Mouse (Mus musculus) ES-E14 (cell line): ENCODE measurements around the gene Elmo1. TPM values are rescaled to one million over a fixed set of nuclear protein-coding genes. Genes with fewer than 3 reads are reported as not detected.

Source experiments
- DNase-seq: peaks from one replicate; pipeline ENCODE4 v3.0.0-alpha.2; 2013; ENCODE audit warnings: low read depth, low spot score
- H3K27ac ChIP-seq: 2 replicates; pipeline ENCODE4 v1.5.1; 2012; ENCODE audit warnings: low read depth, mild to moderate bottlenecking, low read length, moderate library complexity, mixed read lengths; ENCODE audit not compliant: poor library complexity, insufficient read depth, severe bottlenecking
- H3K36me3 ChIP-seq: 2 replicates; pipeline ENCODE4 v1.6.1; 2012; ENCODE audit warnings: mild to moderate bottlenecking, low read length, moderate library complexity, mixed read lengths; ENCODE audit not compliant: control insufficient read depth, poor library complexity, insufficient read depth, severe bottlenecking
- H3K4me1 ChIP-seq, 2 experiments: fragments of 150-350 bp in 1 of 2; sonication (generic) in 1 of 2; 2 replicates each; pipeline ENCODE4 v1.6.1; 2012; ENCODE audit warnings: low read length in 2 of 2, mild to moderate bottlenecking in 1 of 2, mixed read lengths in 1 of 2; ENCODE audit not compliant: control insufficient read depth in 2 of 2, insufficient read depth in 2 of 2, poor library complexity in 1 of 2
- H3K4me3 ChIP-seq, 2 experiments: fragments of 150-350 bp in 1 of 2; sonication (generic) in 1 of 2; 2 replicates each; pipeline ENCODE4 v1.5.1; 2012; ENCODE audit warnings: low read length in 2 of 2, low read depth in 1 of 2, mild to moderate bottlenecking in 1 of 2, mixed read lengths in 1 of 2; ENCODE audit not compliant: insufficient read depth in 1 of 2, poor library complexity in 1 of 2, severe bottlenecking in 1 of 2
- H3K9ac ChIP-seq: 2 replicates; pipeline ENCODE4 v1.6.1; 2012; ENCODE audit warnings: low read depth, mild to moderate bottlenecking, low read length, mixed read lengths; ENCODE audit not compliant: poor library complexity, insufficient read depth, severe bottlenecking
- H3K9me3 ChIP-seq: fragments of 150-350 bp; sonication (generic); 2 replicates; pipeline ENCODE4 v1.6.1; 2012; ENCODE audit warnings: low read depth, mild to moderate bottlenecking, low read length; ENCODE audit not compliant: control insufficient read depth, insufficient read depth
- CHD2 ChIP-seq: IDR thresholded peaks from 2 replicates; pipeline ENCODE4 v1.6.1; 2014; ENCODE audit warnings: mild to moderate bottlenecking, low read depth, low read length, inconsistent platforms
- HCFC1 ChIP-seq: IDR thresholded peaks from 2 replicates; pipeline ENCODE4 v1.6.1; 2012; ENCODE audit warnings: low read length, inconsistent platforms, borderline replicate concordance; ENCODE audit not compliant: insufficient read depth
- MAFK ChIP-seq: IDR thresholded peaks from 2 replicates; pipeline ENCODE4 v1.6.1; 2014; ENCODE audit warnings: mild to moderate bottlenecking, low read depth, low read length, inconsistent platforms; ENCODE audit not compliant: insufficient read depth
- ZC3H11A ChIP-seq: IDR thresholded peaks from 2 replicates; pipeline ENCODE4 v1.6.1; 2012; ENCODE audit warnings: low read depth, mild to moderate bottlenecking, inconsistent platforms, low read length, borderline replicate concordance
- ZNF384 ChIP-seq: IDR thresholded peaks from 2 replicates; pipeline ENCODE4 v1.6.1; 2012; ENCODE audit warnings: low read depth, low read length, inconsistent platforms
- in situ Hi-C, 2 experiments: fragments of 600-800 bp; cut with MboI; formaldehyde crosslinking; loops; one replicate each; pipeline ENCODE4 v1.15.1; 2025; ENCODE audit warnings: low sequenced_read_pairs in 2 of 2, inconsistent platforms in 1 of 2; ENCODE audit not compliant: unreplicated experiment in 2 of 2
- total RNA-seq: library from RNA; depleted of rRNA; stranded (reverse); fragments of 300-350 nt; gene quantifications from 2 replicates; pipeline ENCODE4 v1.2.3, GENCODE M21; 2012

Gene Elmo1
- total RNA-seq, 1 experiment = 3.7 TPM

DNA sequence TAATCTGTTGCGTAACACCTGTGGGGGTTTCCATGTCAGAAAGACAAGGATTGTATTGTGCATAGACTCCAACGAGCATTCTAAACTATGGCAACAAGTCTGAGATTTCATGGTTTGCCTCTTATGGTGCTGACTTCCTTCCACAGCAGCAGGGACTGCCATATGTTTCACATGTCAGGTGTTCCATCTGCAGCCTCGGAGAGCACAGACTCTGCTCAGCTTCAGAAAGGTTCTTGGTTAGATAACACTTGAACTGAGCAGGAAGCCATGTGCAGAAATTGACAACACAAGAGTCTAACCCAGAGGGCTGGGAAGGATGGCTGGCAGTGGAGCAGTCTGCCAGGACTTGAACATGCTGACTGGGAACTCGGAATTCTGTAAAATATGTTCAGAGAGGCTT lies 500.6 kb downstream of the Elmo1 start:
- DNase-seq = no peak
- in situ Hi-C loops = loop anchor here in 1 of 2 experiments (25.0 kb wide), 1 partner anchor 446 kb away; no protein-coding TSS in a partner anchor
- no peaks in the 10 kb centered on the region for H3K36me3 ChIP-seq
- no peaks in the 10 kb centered on the region for H3K9me3 ChIP-seq
- H3K27ac ChIP-seq = no peak overlapping the region
- no peak overlapping the region for H3K9ac ChIP-seq
- H3K4me3 ChIP-seq = no peak overlapping the region
- H3K4me1 ChIP-seq = no peaks in the 10 kb centered on the region
- no peak for TF ChIP-seq ZNF384
- no peak for TF ChIP-seq MAFK
- TF ChIP-seq ZC3H11A = no peak
- TF ChIP-seq CHD2 = no peak
- no peak for TF ChIP-seq HCFC1

DNA sequence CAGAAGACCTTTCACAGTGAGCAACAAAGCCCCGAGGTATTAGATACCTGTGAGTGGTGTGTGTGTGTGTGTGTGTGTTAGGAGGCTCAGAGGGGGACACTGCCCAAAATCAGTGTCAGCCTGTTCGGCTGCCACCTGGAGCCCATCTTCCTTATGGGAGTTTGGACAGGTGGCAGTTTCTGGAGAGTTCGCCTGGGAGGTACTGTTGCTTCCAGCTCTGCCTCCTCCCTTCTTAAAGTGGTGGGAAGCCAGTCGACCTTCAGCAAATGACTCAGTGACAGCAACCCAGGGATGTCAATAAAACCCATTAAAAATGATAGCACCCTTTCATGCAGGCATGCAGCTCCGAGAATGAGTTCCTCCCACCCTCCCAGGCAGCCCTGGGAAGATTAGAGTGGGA lies 506.9 kb downstream of the Elmo1 start:
- Histone ChIP-seq H3K36me3 (no peaks in the 10 kb centered on the region), H3K4me3 (no peak overlapping the region), H3K27ac (no peak overlapping the region), H3K9me3 (no peaks in the 10 kb centered on the region), H3K9ac (no peak overlapping the region), H3K4me1 (peaks cover 8 to 12% of the 10 kb centered on the region in 2 experiments; a peak in 3 of 4 replicates)
- in situ Hi-C loops = loop anchor here in 1 of 2 experiments (25.0 kb wide), 1 partner anchor 440 kb away; no protein-coding TSS in a partner anchor
- no peak for DNase-seq
- TF ChIP-seq CHD2 (no peak), ZNF384 (no peak), MAFK (no peak), ZC3H11A (no peak), HCFC1 (no peak)

DNA sequence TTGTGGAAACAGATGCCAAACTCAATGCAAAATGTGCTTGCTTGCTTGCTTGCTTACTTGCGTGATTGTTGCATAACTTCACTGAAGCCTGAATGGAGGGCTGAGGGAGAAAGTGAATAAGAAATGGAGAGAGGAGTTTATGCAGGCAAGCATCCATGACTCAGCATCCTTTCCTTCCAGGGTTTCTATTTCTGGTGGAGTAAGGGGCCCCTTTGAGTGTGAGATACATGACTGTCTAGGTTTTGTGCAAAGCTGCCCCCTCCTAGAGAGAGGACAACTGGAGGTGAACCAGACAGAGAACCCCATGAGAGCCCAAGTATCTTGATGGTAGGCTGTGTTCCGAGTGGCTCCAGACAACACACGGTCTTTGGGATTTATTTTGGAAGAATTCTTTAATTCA lies 508.2 kb downstream of the Elmo1 start:
- H3K27ac ChIP-seq = no peak overlapping the region
- H3K36me3 ChIP-seq = no peaks in the 10 kb centered on the region
- no peaks in the 10 kb centered on the region for H3K9me3 ChIP-seq
- TF ChIP-seq ZC3H11A = no peak
- TF ChIP-seq CHD2 = no peak
- TF ChIP-seq MAFK = no peak
- no peak for TF ChIP-seq HCFC1
- TF ChIP-seq ZNF384 = no peak
- H3K9ac ChIP-seq = no peak overlapping the region
- H3K4me1 ChIP-seq = peaks cover 8 to 12% of the 10 kb centered on the region in 2 experiments; a peak in 3 of 4 replicates
- DNase-seq = no peak
- H3K4me3 ChIP-seq = no peak overlapping the region
- in situ Hi-C loops = loop anchor here in 1 of 2 experiments (25.0 kb wide), 1 partner anchor 439 kb away; no protein-coding TSS in a partner anchor

DNA sequence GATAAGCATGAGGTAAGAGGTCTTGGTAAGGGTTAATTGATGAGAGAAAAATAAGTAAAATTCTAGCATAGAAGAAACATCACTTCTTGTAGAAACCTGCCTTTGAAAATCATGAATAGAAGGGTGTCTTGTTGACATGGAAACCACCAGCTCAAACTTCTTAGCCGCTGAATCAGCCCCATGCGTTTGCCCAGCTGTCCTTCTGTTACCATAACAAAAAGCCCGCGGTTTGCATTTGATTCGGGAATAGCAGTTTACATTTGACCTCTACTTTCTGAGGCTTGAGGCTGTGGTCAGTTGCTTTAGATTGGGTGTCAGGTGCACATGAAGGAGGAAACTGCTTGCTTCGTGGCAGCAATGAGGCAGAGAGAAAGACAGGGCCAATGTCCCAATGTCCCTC lies 509.9 kb downstream of the Elmo1 start:
- Histone ChIP-seq H3K27ac (no peak overlapping the region), H3K4me3 (no peak overlapping the region), H3K9ac (no peak overlapping the region; the same call in 1 of the 2 replicates), H3K4me1 (peaks cover 9 to 12% of the 10 kb centered on the region in 2 experiments; a peak in 3 of 4 replicates), H3K36me3 (no peaks in the 10 kb centered on the region), H3K9me3 (no peaks in the 10 kb centered on the region)
- in situ Hi-C loops = no loop called here
- DNase-seq = no peak
- TF ChIP-seq MAFK (no peak), HCFC1 (no peak), CHD2 (no peak), ZNF384 (no peak), ZC3H11A (no peak)
